Mouse (Mus musculus): ENCODE data around the gene Mnt. TPM values are rescaled to one million over a fixed set of nuclear protein-coding genes. Genes with fewer than 3 reads are reported as not detected.
A peak's percentile ranks its signal among the peaks of the same experiment; 100 is the strongest.

Mnt gene
- polyA plus RNA-seq, 1 experiment = not detected

DNA sequence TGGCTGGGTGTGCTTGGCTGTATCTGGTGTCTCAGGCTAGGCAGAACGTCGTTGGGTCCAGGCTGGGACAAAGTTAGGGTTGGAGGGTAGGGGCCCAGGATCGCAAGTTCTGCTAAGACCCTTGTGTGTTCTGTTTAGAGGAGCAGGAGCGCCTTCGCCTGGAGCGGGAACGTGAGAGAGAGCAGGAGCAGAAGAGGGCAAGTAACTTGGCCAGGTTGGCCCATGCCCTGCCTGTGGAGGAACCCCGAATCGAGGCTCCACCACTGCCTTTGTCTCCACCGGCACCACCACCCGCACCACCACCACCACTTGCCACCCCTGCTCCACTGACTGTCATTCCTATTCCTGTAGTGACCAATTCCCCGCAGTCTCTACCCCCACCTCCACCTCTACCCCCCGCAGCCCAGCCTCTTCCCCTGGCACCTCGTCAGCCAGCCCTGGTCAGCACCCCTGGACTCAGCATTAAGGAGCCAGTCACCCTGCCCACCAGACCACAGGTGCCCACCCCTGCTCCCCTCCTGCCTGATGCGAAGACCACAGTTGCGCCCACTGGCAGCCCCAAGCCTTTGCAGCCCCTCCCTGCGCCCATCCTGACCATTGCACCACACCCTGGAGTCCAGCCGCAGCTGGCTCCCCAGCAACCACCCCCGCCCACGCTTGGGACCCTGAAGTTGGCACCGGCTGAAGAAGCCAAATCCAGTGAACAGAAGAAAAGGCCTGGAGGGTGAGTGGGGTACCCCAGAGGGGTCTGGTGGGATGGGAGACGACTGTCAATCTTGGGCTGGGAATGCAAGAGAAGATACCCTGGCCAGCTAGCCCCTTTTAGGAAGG lies 5.7 kb downstream of the Mnt start:
- Histone ChIP-seq H3K4me1 (ENCODE audit: control insufficient read depth, insufficient read depth, low read length) (peaks cover 55% of the 10 kb centered on the region), H3K27ac (ENCODE audit: insufficient read depth, low read depth, low read length) (no peak overlapping the region), H3K4me3 (ENCODE audit: insufficient read depth, low read depth, low read length) (no peak overlapping the region)
- WGBS = 88% methylated on average over 22 of the region's 22 CpGs
- no peak for TF ChIP-seq CTCF (IDR thresholded peaks at IDR 0.05; ENCODE audit: insufficient read depth, low read depth, low read length)
- no peak for TF ChIP-seq POLR2A (IDR thresholded peaks at IDR 0.05; ENCODE audit: insufficient read depth, low read depth, low read length)

DNA sequence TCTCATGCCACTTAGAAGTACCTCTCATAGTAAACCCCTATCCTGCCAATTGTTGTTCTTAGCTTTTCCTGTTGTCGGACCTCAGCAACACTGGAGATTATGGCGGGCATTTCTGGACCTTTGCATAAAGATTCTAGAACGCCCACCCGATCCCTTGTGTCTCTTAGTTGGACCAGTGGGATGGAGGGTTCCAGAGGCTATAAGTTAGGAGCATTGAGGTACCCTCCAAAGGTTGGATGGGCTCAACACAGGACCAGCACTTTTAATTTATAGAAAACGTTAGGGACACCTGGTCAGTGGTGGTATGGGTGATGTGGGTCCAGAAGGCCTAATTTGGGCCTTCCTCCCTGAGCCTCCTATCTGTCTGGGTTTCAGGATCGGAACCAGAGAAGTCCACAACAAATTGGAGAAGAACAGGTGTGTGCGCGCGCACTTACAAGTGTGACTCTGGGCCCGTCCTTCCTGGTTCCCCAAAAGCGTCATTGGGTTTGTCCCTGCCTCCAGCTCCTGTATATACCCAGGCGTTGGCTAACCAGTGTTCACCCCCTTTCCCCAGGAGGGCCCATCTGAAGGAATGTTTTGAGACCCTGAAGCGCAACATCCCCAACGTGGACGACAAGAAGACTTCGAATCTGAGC lies 6.5 kb downstream of the Mnt start:
- TF ChIP-seq CTCF (IDR thresholded peaks at IDR 0.05; ENCODE audit: insufficient read depth, low read depth, low read length) (no peak), POLR2A (IDR thresholded peaks at IDR 0.05; ENCODE audit: insufficient read depth, low read depth, low read length) (no peak)
- Histone ChIP-seq H3K27ac (ENCODE audit: insufficient read depth, low read depth, low read length) (no peak overlapping the region), H3K4me1 (ENCODE audit: control insufficient read depth, insufficient read depth, low read length) (peaks cover 57% of the 10 kb centered on the region), H3K4me3 (ENCODE audit: insufficient read depth, low read depth, low read length) (peak overlapping the region; percentile 72)
- WGBS = 57% methylated on average over 16 of the region's 16 CpGs

DNA sequence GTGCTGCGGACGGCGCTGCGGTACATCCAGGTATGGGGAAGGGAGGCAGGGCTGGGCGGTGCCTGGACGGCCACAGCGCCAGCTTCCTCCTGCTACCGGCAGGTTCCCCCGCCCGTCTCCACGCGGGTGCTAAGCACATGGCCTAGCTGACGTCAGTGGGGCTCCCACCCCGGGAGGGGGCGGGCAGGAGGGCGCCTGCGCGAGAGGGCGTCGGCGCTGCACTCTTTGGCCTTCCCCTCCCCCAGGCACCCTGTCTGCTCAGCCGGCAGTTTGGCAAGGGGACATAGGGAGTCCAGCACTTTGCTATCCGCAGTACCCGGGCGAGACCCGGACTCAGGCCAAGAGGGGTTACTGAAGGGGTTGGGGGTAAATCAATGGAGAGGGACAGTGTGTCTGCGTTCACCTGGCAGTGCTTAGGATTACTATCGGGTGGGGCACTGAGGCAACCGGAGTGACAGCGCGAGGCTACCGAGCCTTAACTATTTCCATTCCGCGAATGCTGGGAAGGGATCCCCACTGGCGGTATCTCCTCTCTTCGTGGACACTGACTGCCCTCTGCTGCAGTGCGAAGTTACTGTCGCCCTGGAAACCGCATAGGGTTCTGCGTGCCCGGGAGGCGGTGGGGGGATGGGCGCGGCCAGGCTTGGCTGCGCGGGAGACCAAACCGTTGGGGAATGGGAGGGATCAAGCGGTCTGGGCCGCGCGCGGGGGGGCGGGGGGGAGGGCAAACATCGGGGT lies 7.1 kb downstream of the Mnt start:
- Histone ChIP-seq H3K27ac (ENCODE audit: insufficient read depth, low read depth, low read length) (peak overlapping the region; percentile 84), H3K4me1 (ENCODE audit: control insufficient read depth, insufficient read depth, low read length) (peaks cover 55% of the 10 kb centered on the region), H3K4me3 (ENCODE audit: insufficient read depth, low read depth, low read length) (peak overlapping the region; percentile 72)
- WGBS = under 1% methylated on average over 54 of the region's 54 CpGs
- TF ChIP-seq CTCF (IDR thresholded peaks at IDR 0.05; ENCODE audit: insufficient read depth, low read depth, low read length) (no peak), POLR2A (IDR thresholded peaks at IDR 0.05; ENCODE audit: insufficient read depth, low read depth, low read length) (no peak)

GRCm38 (mm10) chr11:74838441-74838840 lies 7.7 kb downstream of the Mnt start:
- no peak for TF ChIP-seq CTCF (IDR thresholded peaks at IDR 0.05; ENCODE audit: insufficient read depth, low read depth, low read length)
- TF ChIP-seq POLR2A (IDR thresholded peaks at IDR 0.05; ENCODE audit: insufficient read depth, low read depth, low read length) = no peak
- under 1% methylated on average over 35 of the region's 35 CpGs for WGBS
- Histone ChIP-seq H3K27ac (ENCODE audit: insufficient read depth, low read depth, low read length) (no peak overlapping the region), H3K4me1 (ENCODE audit: control insufficient read depth, insufficient read depth, low read length) (peaks cover 55% of the 10 kb centered on the region), H3K4me3 (ENCODE audit: insufficient read depth, low read depth, low read length) (peak overlapping the region; percentile 72)

DNA sequence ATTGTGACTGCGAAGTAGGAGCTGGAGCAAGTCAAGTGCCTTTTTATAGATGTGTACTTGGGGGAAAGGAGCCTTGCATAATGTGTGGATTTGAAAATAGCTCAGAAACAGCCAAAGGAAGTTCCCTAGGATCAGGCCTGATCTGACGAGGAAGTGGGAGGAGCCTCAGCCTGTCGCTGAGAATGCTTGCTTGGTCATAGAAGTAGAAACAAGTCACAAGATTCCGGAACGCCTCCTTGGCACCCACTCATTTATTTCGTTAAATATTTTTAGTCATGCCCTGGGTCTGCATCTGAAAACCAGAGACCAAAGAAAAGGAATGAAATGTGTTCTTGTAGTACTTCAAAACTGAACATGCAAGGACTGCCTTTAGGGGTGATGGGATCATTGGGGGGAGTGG lies 8.3 kb downstream of the Mnt start:
- no peak overlapping the region for H3K4me3 ChIP-seq (ENCODE audit: insufficient read depth, low read depth, low read length)
- H3K27ac ChIP-seq (ENCODE audit: insufficient read depth, low read depth, low read length) = 0 out of 2 replicates have a peak overlapping the region, but pooled peaks have one; percentile 12
- peaks cover 50% of the 10 kb centered on the region for H3K4me1 ChIP-seq (ENCODE audit: control insufficient read depth, insufficient read depth, low read length)
- WGBS = 11% methylated on average over 6 of the region's 6 CpGs
- TF ChIP-seq CTCF (IDR thresholded peaks at IDR 0.05; ENCODE audit: insufficient read depth, low read depth, low read length) (no peak), POLR2A (IDR thresholded peaks at IDR 0.05; ENCODE audit: insufficient read depth, low read depth, low read length) (no peak)

- 90% methylated on average over 19 of the region's 19 CpGs for WGBS
- no peak for TF ChIP-seq POLR2A (IDR thresholded peaks at IDR 0.05; ENCODE audit: insufficient read depth, low read depth, low read length)
- TF ChIP-seq CTCF (IDR thresholded peaks at IDR 0.05; ENCODE audit: insufficient read depth, low read depth, low read length) = no peak
- H3K27ac ChIP-seq (ENCODE audit: insufficient read depth, low read depth, low read length) = no peak overlapping the region
- H3K4me1 ChIP-seq (ENCODE audit: control insufficient read depth, insufficient read depth, low read length) = peaks cover 42% of the 10 kb centered on the region
- H3K4me3 ChIP-seq (ENCODE audit: insufficient read depth, low read depth, low read length) = no peak overlapping the region
Measured at GRCm38 (mm10) chr11:74839860-74840715, 9.4 kb downstream of the Mnt start.

GRCm38 (mm10) chr11:74840739-74841138 lies 10.0 kb downstream of the Mnt start:
- 93% methylated on average over 8 of the region's 8 CpGs for WGBS
- no peak overlapping the region for H3K4me3 ChIP-seq (ENCODE audit: insufficient read depth, low read depth, low read length)
- no peak overlapping the region for H3K27ac ChIP-seq (ENCODE audit: insufficient read depth, low read depth, low read length)
- no peak for TF ChIP-seq POLR2A (IDR thresholded peaks at IDR 0.05; ENCODE audit: insufficient read depth, low read depth, low read length)
- no peak for TF ChIP-seq CTCF (IDR thresholded peaks at IDR 0.05; ENCODE audit: insufficient read depth, low read depth, low read length)
- peaks cover 42% of the 10 kb centered on the region for H3K4me1 ChIP-seq (ENCODE audit: control insufficient read depth, insufficient read depth, low read length)

DNA sequence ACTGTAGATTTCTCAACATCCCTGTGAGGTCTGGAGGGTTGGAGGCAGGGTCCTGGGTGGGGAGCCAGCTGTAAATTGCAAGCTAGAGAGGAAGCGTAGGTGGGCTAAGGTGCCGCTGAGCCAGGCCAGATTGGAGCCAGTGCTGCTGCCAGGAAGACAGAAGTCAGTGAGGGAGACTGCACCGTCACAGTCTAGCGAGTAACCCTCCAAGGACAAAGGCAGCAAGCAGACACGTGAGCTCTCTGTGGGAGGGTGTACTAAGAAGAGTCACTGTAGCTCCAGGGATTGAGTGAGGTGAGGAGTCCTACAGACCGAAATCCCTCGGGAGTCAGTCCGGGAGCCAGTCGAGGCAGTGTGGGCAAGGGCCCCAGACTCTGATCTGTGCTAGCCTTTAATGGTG lies 10.6 kb downstream of the Mnt start:
- WGBS = 75% methylated on average over 9 of the region's 9 CpGs
- no peak overlapping the region for H3K27ac ChIP-seq (ENCODE audit: insufficient read depth, low read depth, low read length)
- no peak overlapping the region for H3K4me3 ChIP-seq (ENCODE audit: insufficient read depth, low read depth, low read length)
- TF ChIP-seq CTCF (IDR thresholded peaks at IDR 0.05; ENCODE audit: insufficient read depth, low read depth, low read length) (no peak), POLR2A (IDR thresholded peaks at IDR 0.05; ENCODE audit: insufficient read depth, low read depth, low read length) (no peak)
- H3K4me1 ChIP-seq (ENCODE audit: control insufficient read depth, insufficient read depth, low read length) = peaks cover 42% of the 10 kb centered on the region
